Mouse (Mus musculus): ENCODE data around the gene Ltf.

Gene Ltf

DNA sequence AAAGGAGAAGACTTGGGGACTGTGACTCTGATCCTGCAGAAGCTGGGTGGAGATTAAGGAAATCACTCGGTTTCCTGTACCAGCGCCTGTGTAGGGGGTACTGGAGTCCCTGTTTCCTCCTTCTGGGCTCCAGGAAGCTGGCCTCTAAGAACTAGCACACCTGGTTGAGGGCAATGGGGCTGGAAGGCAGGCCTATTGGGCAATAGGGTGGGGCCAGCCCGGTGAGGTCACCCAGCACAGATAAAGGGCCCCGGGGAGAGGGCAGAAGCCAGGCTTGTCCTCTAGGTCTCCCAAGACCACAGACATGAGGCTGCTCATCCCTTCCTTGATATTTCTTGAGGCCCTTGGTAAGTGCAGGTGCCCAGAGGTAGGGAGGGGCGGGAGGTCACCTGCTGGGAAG, at the start of gene Ltf:
TSS of gene Ltf (plus strand) at position 250 of the 400 bp plus-strand sequence.
- in situ Hi-C loops (cut with MboI, MseI), result no loop called here

DNA sequence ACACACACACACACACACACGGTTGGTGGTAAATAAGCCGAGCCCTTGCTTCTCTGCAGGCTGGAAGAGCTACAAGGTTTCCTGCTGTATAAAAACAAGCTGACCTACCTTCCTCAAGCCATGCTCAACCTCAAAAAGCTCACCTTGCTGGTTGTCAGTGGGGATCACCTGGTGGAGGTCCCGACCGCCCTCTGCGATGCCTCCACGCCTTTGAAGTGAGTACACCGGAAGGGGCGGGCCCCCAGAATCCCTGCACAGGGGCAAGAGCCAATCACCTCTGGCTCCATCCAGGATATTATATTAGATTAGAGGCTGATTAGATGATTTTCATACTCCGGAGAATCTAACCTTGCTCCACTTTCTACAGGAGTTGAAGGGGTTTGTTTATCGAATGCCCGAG, 39.7 kb upstream of the Ltf start:
- in situ Hi-C loops (cut with MboI, MseI), result no loop called here

DNA sequence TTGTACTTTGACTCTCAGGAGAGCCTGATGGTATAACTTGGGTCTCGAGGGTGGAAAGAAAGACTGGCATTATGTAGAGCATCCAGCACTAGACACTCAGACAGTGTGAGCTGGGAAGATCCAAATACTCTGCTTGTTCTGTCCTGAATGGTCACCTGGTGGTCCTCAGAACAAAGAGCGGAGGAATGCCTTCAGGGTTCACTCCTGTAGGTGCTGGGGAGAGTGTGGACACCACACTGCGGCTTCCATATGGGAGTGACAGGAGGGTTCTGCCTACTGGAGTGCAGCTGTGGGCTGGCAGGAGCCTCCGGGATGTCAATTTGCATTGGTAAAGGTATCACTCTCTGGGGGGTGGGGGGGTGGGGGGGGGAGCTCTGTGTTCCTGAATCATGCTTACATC, 36.7 kb upstream of the Ltf start:
- in situ Hi-C loops (cut with MboI, MseI), result no loop called here

DNA sequence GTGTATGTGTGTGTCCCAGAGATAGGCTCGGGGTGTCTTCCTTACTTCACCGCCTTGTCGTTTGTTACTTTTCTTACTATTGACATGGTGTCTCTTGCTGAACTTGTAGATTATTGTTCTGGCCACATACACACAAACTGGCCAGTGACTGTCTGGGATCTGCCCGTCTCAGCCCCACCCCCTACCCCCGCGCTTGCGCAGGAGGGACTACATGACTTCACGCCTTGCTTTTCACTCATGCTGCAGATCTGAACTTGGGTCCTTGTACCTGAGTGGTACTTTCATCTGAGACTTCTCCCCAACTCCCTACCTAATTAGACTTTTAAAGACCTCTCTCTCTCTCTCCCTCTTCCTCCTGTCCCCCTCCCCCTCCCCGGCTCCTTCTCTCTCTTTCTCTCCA, 35.0 kb upstream of the Ltf start:
- in situ Hi-C loops (cut with MboI, MseI), result no loop called here

DNA sequence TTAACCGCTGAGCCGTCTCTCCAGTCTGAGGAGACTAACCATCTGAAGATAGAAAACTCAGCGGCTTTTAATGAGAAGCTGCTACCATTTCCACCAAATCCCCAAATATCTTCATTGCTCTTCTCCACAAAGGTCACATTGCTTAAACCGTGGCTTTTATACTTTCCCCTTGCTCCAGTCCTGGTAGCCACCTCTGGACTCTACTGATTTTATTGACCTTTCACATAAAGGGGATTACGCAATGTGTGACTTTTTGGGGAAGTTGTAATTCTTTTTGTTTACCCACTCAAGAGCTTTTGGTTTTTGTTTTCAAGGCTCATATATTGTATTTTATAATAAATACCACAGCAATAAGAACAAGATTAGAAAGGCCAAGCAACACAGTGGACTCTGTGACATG, 33.5 kb upstream of the Ltf start:
- in situ Hi-C loops (cut with MboI, MseI), result no loop called here

DNA sequence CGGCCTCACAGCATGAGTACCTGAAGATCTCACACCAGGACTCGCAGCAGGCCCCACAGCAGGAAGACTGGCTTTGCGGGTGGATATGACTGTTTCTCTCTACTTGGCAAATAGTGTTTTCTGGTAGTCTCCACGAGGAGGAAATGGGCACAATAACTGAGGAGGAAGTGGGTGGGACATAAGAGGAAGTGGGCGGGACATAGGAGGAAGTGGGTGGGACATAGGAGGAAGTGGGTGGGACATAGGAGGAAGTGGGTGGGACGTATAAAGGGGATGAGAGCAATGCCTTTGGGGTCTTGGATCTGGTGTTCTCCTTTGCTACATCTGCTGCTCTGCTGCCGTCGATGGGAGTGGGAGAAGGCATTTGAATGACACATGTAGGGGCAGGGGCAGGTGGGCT, 33.1 kb upstream of the Ltf start:
- in situ Hi-C loops (cut with MboI, MseI), result no loop called here

- in situ Hi-C loops (cut with MboI, MseI), result no loop called here
These were observed 31.7 kb upstream of the Ltf start for GRCm38 (mm10) chr9:110987331-110987730.

DNA sequence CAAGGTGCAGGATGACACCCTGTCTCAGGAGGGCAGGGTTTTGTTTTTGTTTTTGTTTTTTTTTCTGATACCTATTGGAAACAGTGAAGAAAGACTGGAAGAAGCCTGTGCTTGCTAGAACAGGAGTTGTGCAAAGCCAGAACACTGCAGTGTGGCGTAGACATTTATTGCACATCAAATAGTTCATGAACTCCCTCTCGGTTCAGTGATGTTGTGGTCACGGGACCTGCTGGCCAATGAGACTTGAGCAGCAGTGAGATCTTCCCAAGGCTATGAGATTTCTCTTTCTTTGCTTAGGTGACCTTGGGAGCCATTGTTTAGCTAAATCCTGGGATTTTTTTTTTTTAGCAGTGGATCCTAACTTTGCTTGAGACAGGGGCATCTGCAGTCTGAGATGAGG, 31.0 kb upstream of the Ltf start:
- in situ Hi-C loops (cut with MboI, MseI), result no loop called here

GRCm38 (mm10) chr9:110989141-110989540, 29.9 kb upstream of the Ltf start:
- in situ Hi-C loops (cut with MboI, MseI), result no loop called here

DNA sequence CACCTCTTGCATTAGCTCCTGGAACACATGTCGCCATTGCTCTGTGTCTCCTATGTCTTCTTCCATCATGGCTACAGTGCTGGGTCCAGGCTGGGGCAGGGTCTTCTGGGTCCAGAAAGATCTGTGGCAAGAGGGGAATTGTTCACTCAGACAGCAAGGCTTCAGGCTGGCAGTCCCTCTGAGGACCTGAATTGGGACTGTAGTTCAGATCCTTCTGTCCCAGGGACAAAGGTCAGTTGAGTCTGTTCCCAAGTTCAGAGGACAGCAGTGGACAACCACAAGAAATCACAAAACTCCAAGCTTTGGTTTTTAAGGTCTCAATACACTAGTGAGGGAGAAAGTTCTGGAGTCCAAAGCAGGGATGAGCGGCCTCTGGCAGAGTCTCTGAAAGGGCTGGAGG, 29.5 kb upstream of the Ltf start:
- in situ Hi-C loops (cut with MboI, MseI), result no loop called here

GRCm38 (mm10) chr9:110990204-110990603, 28.9 kb upstream of the Ltf start, which contains the start of gene Rtp3:
TSS of gene Rtp3 (minus strand) at chr9:110990583.
- in situ Hi-C loops (cut with MboI, MseI), result no loop called here

DNA sequence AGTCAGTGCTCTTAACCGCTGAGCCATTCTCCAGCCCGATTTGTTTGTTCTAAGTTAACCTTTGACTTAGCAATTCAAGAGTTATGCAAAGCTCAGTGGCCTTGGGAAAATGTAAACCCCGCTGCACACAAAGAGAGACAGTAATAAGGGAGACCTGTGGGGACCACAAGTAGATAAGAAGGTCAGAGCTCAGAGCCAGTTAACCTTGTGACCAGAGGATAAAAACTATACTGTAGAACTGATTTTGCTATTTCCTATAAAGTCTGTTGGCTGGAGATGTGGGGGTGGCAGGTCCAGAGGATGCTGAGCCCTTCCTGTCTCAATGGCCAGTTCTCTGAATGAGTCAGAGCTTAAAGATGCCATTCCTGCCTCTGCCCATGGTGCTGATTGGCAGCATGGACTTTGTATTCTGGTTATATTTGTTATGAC, 25.8 kb upstream of the Ltf start:
- in situ Hi-C loops (cut with MboI, MseI), result no loop called here

- in situ Hi-C loops (cut with MboI, MseI), result no loop called here
These were observed 24.3 kb upstream of the Ltf start for GRCm38 (mm10) chr9:110994716-110995172.

GRCm38 (mm10) chr9:110997245-110997644, 21.8 kb upstream of the Ltf start:
- in situ Hi-C loops (cut with MboI, MseI), result no loop called here

DNA sequence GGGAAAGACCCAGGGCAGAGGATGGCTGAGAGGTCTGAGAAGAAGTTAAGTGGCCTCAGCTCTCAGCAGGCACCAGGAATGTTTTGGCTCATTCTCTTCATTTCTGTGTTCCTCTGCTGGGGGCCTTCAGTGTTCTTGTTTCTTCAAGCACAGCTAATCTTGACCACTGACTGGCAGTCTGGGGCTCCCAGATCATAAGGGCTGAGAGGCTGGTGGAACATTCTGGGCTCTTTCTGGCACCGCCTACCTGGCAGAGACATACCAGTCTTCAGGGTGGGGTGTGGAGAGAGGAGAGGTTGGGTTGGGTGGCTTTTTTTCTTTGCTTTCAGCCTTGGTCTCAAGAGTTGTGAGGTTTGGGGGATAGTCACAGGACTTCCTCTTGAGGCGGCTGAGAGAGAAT, 20.0 kb upstream of the Ltf start:
- in situ Hi-C loops (cut with MboI, MseI), result no loop called here

GRCm38 (mm10) chr9:110999856-111000255, 19.2 kb upstream of the Ltf start:
- in situ Hi-C loops (cut with MboI, MseI), result no loop called here

GRCm38 (mm10) chr9:111001621-111002020, 17.4 kb upstream of the Ltf start:
- in situ Hi-C loops (cut with MboI, MseI), result no loop called here

DNA sequence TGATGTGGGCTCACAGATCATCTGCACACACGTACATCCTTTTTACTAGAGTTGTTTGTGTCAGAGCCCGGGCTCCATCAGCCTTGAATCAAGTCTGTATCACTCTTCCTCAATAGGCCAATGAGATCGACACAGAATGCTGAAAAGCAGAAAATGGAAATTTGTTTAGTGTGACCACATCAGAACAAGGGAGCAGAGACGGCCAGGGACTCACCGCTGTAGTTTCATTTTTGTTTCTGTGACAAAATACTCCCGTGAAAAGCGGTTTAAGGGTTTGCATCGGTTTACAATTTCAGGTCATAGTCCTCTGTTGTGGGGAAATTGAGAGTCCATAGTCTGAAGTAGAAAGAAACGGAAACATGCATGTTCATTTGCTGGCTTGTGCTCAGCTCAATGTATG, 15.8 kb upstream of the Ltf start:
- in situ Hi-C loops (cut with MboI, MseI), result no loop called here

GRCm38 (mm10) chr9:111006544-111006943, 12.5 kb upstream of the Ltf start:
- in situ Hi-C loops (cut with MboI, MseI), result loop anchor here (5.0 kb wide), 1 partner anchor 71 kb away; no protein-coding TSS in a partner anchor

GRCm38 (mm10) chr9:111009763-111010162, 9.3 kb upstream of the Ltf start:
- in situ Hi-C loops (cut with MboI, MseI), result loop anchor here (5.0 kb wide), 1 partner anchor 68 kb away; no protein-coding TSS in a partner anchor

- in situ Hi-C loops (cut with MboI, MseI), result no loop called here
These were observed 7.5 kb upstream of the Ltf start for GRCm38 (mm10) chr9:111011550-111011949.

- in situ Hi-C loops (cut with MboI, MseI), result no loop called here
These were observed 7.0 kb upstream of the Ltf start for GRCm38 (mm10) chr9:111012041-111012440.

GRCm38 (mm10) chr9:111015658-111016057, 3.4 kb upstream of the Ltf start:
- in situ Hi-C loops (cut with MboI, MseI), result no loop called here

GRCm38 (mm10) chr9:111026791-111027190, 7.7 kb downstream of the Ltf start:
- in situ Hi-C loops (cut with MboI, MseI), result no loop called here

Data from regulatory T cell (primary cell).